Mouse (Mus musculus) fat pad, adult 2 months (tissue): ENCODE data around the gene Mlip.

Source experiments
- DNase-seq: peaks from one replicate; pipeline ENCODE4 v3.0.0-alpha.2; 2011; ENCODE audit warnings: low read depth, low spot score; ENCODE audit errors: extremely low read depth

Mlip gene

DNA sequence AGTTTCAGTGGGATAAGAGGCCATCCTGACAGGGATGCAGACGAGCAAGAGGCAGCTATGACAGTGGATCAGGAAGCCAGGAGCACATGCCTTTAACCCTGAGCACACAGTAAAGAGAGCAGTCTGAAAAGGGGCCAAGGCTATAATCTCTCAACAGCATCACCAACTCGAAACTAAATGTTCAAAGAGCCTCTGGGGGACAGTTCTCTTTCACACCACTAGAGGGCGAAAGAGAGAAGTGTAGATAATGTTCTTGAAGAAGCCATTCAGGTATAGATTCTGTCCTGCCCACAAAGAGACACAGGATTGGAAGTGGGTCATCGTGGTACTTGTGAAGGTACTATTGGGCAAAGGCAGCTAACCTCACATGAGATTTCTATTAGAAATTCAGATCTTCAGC lies 1.2 kb upstream of the Mlip start:
- DNase-seq: no peak

DNA sequence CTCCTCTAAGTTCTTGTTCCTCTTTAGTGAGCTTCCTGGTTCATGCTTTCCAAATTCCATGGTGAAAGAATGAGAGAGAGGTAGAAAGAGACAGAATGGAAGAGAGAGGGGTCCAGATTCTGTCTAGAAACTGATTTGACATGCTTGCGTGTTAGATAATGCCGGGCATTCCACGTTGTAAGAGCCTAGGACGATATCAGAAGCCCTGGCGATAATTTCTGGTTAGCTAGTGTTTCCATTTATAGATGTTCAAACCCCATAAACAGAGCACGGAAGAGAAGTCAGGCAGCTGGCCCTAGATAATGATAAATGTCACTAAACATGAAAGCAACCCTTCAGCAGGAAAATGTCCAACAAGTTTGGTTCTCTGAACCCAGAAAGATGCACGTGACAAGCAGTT lies 5.1 kb downstream of the Mlip start:
- no peak for DNase-seq

- no peak for DNase-seq
Measured at GRCm38 (mm10) chr9:77344318-77344717, 8.5 kb downstream of the Mlip start.

- no peak for DNase-seq
Measured at GRCm38 (mm10) chr9:77340159-77340862, 12.5 kb downstream of the Mlip start.

- DNase-seq: no peak
Measured at GRCm38 (mm10) chr9:77339571-77340148, 13.1 kb downstream of the Mlip start.

DNA sequence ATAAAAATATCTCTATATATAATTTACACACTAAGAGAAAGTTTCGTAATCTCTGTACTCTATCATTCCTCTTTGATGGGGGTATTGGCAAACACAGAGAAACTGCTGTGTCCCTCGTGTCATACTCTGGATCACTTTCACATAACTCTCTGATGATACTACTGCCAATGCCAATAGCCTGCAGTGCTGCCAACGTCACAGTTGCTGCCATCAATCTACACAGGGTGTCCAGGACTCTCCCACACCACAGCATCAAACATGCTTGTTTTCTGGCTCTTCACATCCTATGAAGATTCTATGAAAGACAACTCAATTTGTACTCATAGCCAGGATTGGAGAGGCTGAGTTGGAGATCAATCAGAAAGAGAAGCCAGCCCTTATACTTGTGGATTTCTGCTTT lies 17.4 kb downstream of the Mlip start:
- no peak for DNase-seq

GRCm38 (mm10) chr9:77318346-77318745 lies 34.4 kb downstream of the Mlip start:
- no peak for DNase-seq

GRCm38 (mm10) chr9:77310548-77310947 lies 42.2 kb downstream of the Mlip start:
- DNase-seq: no peak

GRCm38 (mm10) chr9:77305417-77305816 lies 47.4 kb downstream of the Mlip start:
- DNase-seq: no peak

GRCm38 (mm10) chr9:77302340-77302739 lies 50.4 kb downstream of the Mlip start:
- DNase-seq: no peak

- DNase-seq: peak; percentile 78
Measured at GRCm38 (mm10) chr9:77287958-77288357, 64.8 kb downstream of the Mlip start.

GRCm38 (mm10) chr9:77279371-77279770 lies 73.4 kb downstream of the Mlip start:
- no peak for DNase-seq

DNA sequence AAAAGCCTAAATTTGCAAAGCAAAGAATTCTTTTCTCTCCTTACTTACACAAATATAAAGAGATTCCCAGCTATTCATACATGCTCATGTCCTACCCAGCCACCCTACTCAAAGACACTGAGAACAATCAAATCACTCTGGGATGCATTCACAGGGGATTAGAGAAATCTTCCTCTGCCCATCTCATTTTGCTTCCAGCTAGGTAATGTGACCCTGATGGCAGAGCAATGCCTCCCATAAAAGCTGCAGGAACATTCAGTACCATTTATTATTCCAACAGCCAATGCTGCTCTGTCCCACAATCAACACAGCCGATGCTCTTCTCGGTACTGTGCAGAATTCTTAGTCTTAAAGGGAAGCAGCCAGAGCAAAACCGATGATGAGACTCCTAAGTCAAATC lies 74.7 kb downstream of the Mlip start:
- peak; percentile 66 for DNase-seq

- no peak for DNase-seq
Measured at GRCm38 (mm10) chr9:77277270-77277669, 75.5 kb downstream of the Mlip start.

DNA sequence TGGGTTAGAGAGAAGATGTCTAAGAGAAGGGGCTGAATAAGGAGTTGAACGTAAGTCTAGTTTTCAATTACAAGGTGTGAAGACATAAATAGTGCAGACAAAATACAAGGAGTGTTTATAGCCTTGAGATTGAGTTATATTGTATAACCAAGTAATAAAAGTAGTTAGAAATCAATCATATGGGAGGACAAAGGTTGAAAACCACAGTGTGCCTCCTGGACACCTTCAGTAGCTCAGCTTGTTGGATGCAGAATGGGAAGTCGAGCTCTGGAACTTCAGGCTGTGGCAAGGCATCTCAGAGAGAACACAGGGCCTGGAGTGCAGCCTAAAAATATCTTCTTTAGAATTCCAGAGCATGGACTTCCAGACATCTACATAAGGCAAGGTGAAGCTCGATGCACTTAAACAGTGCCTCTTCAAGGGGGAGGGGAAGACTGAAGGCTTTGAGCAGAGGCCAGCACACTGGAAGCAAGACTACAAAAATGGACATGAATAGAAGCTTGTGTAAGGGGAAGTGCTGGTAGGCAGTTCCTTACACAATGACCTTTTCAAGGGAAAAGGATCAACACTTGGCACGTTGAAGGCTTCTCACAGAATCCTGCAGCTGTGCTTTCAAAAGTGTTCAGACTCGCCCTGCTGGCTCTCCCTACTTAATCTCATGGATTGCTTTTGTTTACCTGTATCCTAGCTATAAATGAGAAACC lies 76.2 kb downstream of the Mlip start:
- peak; percentile 99 for DNase-seq

DNA sequence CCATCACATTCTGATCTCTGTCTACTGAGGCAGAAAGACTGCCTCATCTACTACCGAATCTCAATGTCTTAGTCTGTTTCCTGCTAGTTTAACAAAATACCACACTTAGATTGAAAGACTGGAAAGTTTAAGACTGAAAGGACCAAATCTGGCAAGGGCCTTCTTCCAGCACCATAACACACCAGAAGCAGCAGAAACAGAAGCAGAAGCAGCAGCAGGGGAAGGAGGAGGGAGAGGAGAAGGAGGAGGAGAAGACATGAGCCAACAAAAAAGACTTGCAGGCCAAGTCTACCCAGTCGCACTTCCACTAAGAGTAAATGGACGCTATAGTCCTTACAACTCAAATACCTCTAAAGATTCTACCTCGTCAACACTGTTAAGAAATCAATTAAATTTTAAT lies 80.0 kb downstream of the Mlip start:
- DNase-seq: no peak

DNA sequence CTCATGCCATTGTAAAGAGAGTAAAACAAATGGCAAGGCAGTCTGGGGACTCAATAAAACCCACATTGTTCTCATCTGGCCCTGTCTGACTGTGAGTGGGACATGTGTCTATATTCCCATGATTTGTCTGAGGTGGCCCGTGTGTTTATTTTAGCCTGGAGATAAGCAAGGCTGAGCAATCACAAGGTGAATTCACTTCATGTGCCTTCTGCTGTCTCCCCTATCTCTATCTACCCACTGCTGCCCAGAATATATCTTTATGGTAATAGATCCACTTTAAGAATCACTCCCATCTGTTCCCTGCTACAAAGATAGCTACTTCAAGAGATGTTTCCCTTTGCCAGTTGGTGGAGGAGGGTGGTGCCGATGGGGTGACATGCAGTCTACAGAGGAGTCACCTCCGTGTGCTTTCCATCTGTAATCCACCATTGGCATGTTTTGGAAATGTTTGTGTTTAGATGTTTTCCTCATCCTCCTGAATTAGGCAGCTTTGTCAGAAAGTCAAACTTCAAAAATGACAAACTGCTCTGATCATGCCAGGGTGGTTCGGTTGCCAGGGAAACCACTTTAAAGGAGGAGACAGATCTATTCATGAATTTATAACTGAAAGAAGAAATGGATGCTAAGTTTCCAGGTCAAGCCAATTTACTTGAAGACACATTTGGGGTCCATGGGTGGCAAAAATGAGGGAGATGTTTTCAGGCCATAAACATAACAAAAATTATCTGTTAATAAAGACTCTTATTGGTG lies 87.3 kb downstream of the Mlip start:
- DNase-seq: no peak

GRCm38 (mm10) chr9:77259052-77259451 lies 93.7 kb downstream of the Mlip start:
- no peak for DNase-seq

GRCm38 (mm10) chr9:77258265-77258664 lies 94.5 kb downstream of the Mlip start:
- no peak for DNase-seq

- no peak for DNase-seq
Measured at GRCm38 (mm10) chr9:77254514-77254913, 98.3 kb downstream of the Mlip start.

GRCm38 (mm10) chr9:77252761-77253160 lies 100.0 kb downstream of the Mlip start:
- DNase-seq: peak; percentile 76

GRCm38 (mm10) chr9:77252134-77252533 lies 100.6 kb downstream of the Mlip start:
- DNase-seq: no peak
